Mouse (Mus musculus) v-Abl transformed pro-B cells (cell line): ENCODE data around the gene Islr.

Experiments
- in situ Hi-C, 2 experiments: fragments of 400-800 bp; cut with MboI; formaldehyde crosslinking; loops; one replicate each; pipeline ENCODE4 v1.15.1; 2025; ENCODE audit not compliant: unreplicated experiment in 2 of 2

Gene Islr

GRCm38 (mm10) chr9:58159855-58160254 lies 44.3 kb downstream of the Islr start:
- in situ Hi-C loops, result no loop called here

GRCm38 (mm10) chr9:58158541-58159311 lies 45.4 kb downstream of the Islr start:
- in situ Hi-C loops, result no loop called here

GRCm38 (mm10) chr9:58157838-58158237 lies 46.3 kb downstream of the Islr start:
- in situ Hi-C loops, result no loop called here

GRCm38 (mm10) chr9:58156819-58157560 lies 47.1 kb downstream of the Islr start:
- in situ Hi-C loops, result no loop called here

GRCm38 (mm10) chr9:58155366-58155765 lies 48.7 kb downstream of the Islr start:
- in situ Hi-C loops, result no loop called here

GRCm38 (mm10) chr9:58153095-58153494 lies 51.0 kb downstream of the Islr start:
- in situ Hi-C loops, result no loop called here

GRCm38 (mm10) chr9:58150733-58151361 lies 53.3 kb downstream of the Islr start:
- in situ Hi-C loops, result no loop called here

GRCm38 (mm10) chr9:58148806-58149205 lies 55.3 kb downstream of the Islr start:
- in situ Hi-C loops, result no loop called here

- in situ Hi-C loops, result no loop called here
Observed at GRCm38 (mm10) chr9:58145417-58145816, 58.7 kb downstream of the Islr start.

- in situ Hi-C loops, result no loop called here
Observed at GRCm38 (mm10) chr9:58144664-58145063, 59.4 kb downstream of the Islr start.

- in situ Hi-C loops, result no loop called here
Observed at GRCm38 (mm10) chr9:58143419-58143818, 60.7 kb downstream of the Islr start.

- in situ Hi-C loops, result loop anchor here in 1 of 2 experiments (10.0 kb wide), 1 partner anchor 65 kb away; no protein-coding TSS in a partner anchor
Observed at GRCm38 (mm10) chr9:58139947-58140346, 64.2 kb downstream of the Islr start.

GRCm38 (mm10) chr9:58135921-58136321 lies 68.2 kb downstream of the Islr start:
- in situ Hi-C loops, result loop anchor here in 1 of 2 experiments (10.0 kb wide), 1 partner anchor 61 kb away; no protein-coding TSS in a partner anchor

- in situ Hi-C loops, result loop anchor here in 1 of 2 experiments (10.0 kb wide), 1 partner anchor 60 kb away; no protein-coding TSS in a partner anchor
Observed at GRCm38 (mm10) chr9:58134906-58135305, 69.2 kb downstream of the Islr start.

GRCm38 (mm10) chr9:58133893-58134884 lies 69.9 kb downstream of the Islr start:
- in situ Hi-C loops, result loop anchor here in 1 of 2 experiments (10.0 kb wide), 1 partner anchor 59 kb away; no protein-coding TSS in a partner anchor

- in situ Hi-C loops, result loop anchor here in 1 of 2 experiments (10.0 kb wide), 1 partner anchor 57 kb away; no protein-coding TSS in a partner anchor
Observed at GRCm38 (mm10) chr9:58131735-58132134, 72.4 kb downstream of the Islr start.

- in situ Hi-C loops, result loop anchor here in 1 of 2 experiments (10.0 kb wide), 1 partner anchor 56 kb away; no protein-coding TSS in a partner anchor
Observed at GRCm38 (mm10) chr9:58130909-58131308, 73.2 kb downstream of the Islr start.

- in situ Hi-C loops, result no loop called here
Observed at GRCm38 (mm10) chr9:58129508-58129907, 74.6 kb downstream of the Islr start.

GRCm38 (mm10) chr9:58128926-58129413 lies 75.1 kb downstream of the Islr start:
- in situ Hi-C loops, result no loop called here
